Mouse (Mus musculus) intestine, postnatal 0 days (tissue): ENCODE measurements around the gene Slc25a12. TPM values are rescaled to one million over a fixed set of nuclear protein-coding genes. Genes with fewer than 3 reads are reported as not detected.

Experiments used
- ATAC-seq: fragments of 200-750 bp; cut with Nextera tagmentation; 2 replicates; pipeline ENCODE4 v1.8.0; 2017; ENCODE audit warnings: mild to moderate bottlenecking, moderate TSS enrichment, moderate library complexity
- H3K27ac ChIP-seq: fragments of 300-500 bp; sonication (generic); 2 replicates; pipeline ENCODE4 v1.5.1; 2014; ENCODE audit warnings: mild to moderate bottlenecking, low read depth, low read length, moderate library complexity
- H3K27me3 ChIP-seq: fragments of 300-500 bp; sonication (generic); replicated peaks from 2 replicates; pipeline ENCODE4 v1.6.1; 2014; ENCODE audit warnings: low read length, mixed read lengths; ENCODE audit not compliant: control insufficient read depth, insufficient read depth
- H3K36me3 ChIP-seq: fragments of 300-500 bp; sonication (generic); 2 replicates; pipeline ENCODE4 v1.6.1; 2014; ENCODE audit warnings: mild to moderate bottlenecking, moderate library complexity; ENCODE audit not compliant: control insufficient read depth, insufficient read depth
- H3K4me1 ChIP-seq: fragments of 300-500 bp; sonication (generic); replicated peaks from 2 replicates; pipeline ENCODE4 v1.6.1; 2014; ENCODE audit warnings: antibody characterized with exemption, low read length, mixed read lengths; ENCODE audit not compliant: control insufficient read depth, insufficient read depth
- H3K4me2 ChIP-seq: fragments of 300-500 bp; sonication (generic); replicated peaks from 2 replicates; pipeline ENCODE4 v1.6.1; 2014; ENCODE audit warnings: low read depth, mild to moderate bottlenecking, moderate library complexity
- H3K4me3 ChIP-seq: fragments of 300-500 bp; sonication (generic); 2 replicates; pipeline ENCODE4 v1.5.1; 2014; ENCODE audit warnings: low read depth, low read length
- H3K9ac ChIP-seq: fragments of 300-500 bp; sonication (generic); 2 replicates; pipeline ENCODE4 v1.6.1; 2014; ENCODE audit warnings: mild to moderate bottlenecking, low read depth, low read length
- H3K9me3 ChIP-seq: fragments of 300-500 bp; sonication (generic); 2 replicates; pipeline ENCODE4 v1.6.1; 2016; ENCODE audit warnings: mixed run types; ENCODE audit not compliant: control insufficient read depth
- CTCF ChIP-seq: sonication (generic); IDR thresholded peaks from 2 replicates; pipeline ENCODE4 v1.5.1; 2016; ENCODE audit warnings: low read depth, mild to moderate bottlenecking, control low read depth, antibody characterized with exemption, moderate library complexity
- WGBS: fragments of 180-500 bp; shearing (Covaris S2); extraction: QIAGEN DNeasy Blood & Tissue Kit; methylation state at CpG from one replicate; pipeline ENCODE4 v1.1.7; 2014; 5-methylcytosine and 5-hydroxymethylcytosine counted together
- polyA plus RNA-seq: library from polyadenylated mRNA; unstranded; fragments of >200 nt; fragmentation: Nextera tagmentation; extraction: Ambion mirVana; gene quantifications from 2 replicates; pipeline ENCODE4 v1.2.1, GENCODE M21; 2015

Slc25a12 gene
- polyA plus RNA-seq, 1 experiment from 2014 or later, result 14.9 TPM

- no peak overlapping the region for H3K4me3 ChIP-seq
- 91% methylated on average over 3 of the region's 3 CpGs for WGBS
- no peak for ATAC-seq
- no peaks in the 10 kb centered on the region for H3K4me1 ChIP-seq
- no peak overlapping the region for H3K9ac ChIP-seq
- TF ChIP-seq CTCF, result no peak
- peaks cover 5% of the 10 kb centered on the region for H3K36me3 ChIP-seq
- no peaks in the 10 kb centered on the region for H3K9me3 ChIP-seq
- no peak overlapping the region for H3K27ac ChIP-seq
- no peak overlapping the region for H3K4me2 ChIP-seq
- H3K27me3 ChIP-seq, result no peaks in the 10 kb centered on the region
Measured at GRCm38 (mm10) chr2:71329761-71330160, 37.8 kb downstream of the Slc25a12 start.

GRCm38 (mm10) chr2:71328391-71329160, 39.0 kb downstream of the Slc25a12 start:
- H3K27me3 ChIP-seq, result no peaks in the 10 kb centered on the region
- no peak overlapping the region for H3K4me2 ChIP-seq
- no peak overlapping the region for H3K9ac ChIP-seq
- 63% methylated on average over 15 of the region's 15 CpGs for WGBS
- H3K27ac ChIP-seq, result no peak overlapping the region
- H3K4me3 ChIP-seq, result no peak overlapping the region
- no peak for TF ChIP-seq CTCF
- H3K4me1 ChIP-seq, result no peaks in the 10 kb centered on the region
- H3K36me3 ChIP-seq, result peaks cover 5% of the 10 kb centered on the region
- ATAC-seq, result no peak
- no peaks in the 10 kb centered on the region for H3K9me3 ChIP-seq

- Histone ChIP-seq H3K4me3 (no peak overlapping the region), H3K9ac (no peak overlapping the region), H3K36me3 (peaks cover 5% of the 10 kb centered on the region; the same call in 1 of the 2 replicates), H3K27ac (no peak overlapping the region), H3K4me2 (no peak overlapping the region), H3K9me3 (no peaks in the 10 kb centered on the region), H3K27me3 (no peaks in the 10 kb centered on the region), H3K4me1 (no peaks in the 10 kb centered on the region)
- TF ChIP-seq CTCF, result no peak
- ATAC-seq, result no peak
- 73% methylated on average over 2 of the region's 2 CpGs for WGBS
Measured at GRCm38 (mm10) chr2:71327715-71328114, 39.8 kb downstream of the Slc25a12 start.

GRCm38 (mm10) chr2:71326766-71327464, 40.6 kb downstream of the Slc25a12 start:
- no peaks in the 10 kb centered on the region for H3K9me3 ChIP-seq
- H3K4me1 ChIP-seq, result no peaks in the 10 kb centered on the region
- H3K36me3 ChIP-seq, result peaks cover 3% of the 10 kb centered on the region; the same call in 1 of the 2 replicates
- H3K4me3 ChIP-seq, result no peak overlapping the region
- no peak for ATAC-seq
- no peak overlapping the region for H3K4me2 ChIP-seq
- TF ChIP-seq CTCF, result no peak
- no peak overlapping the region for H3K27ac ChIP-seq
- no peak overlapping the region for H3K9ac ChIP-seq
- 62% methylated on average over 11 of the region's 11 CpGs for WGBS
- no peaks in the 10 kb centered on the region for H3K27me3 ChIP-seq

- no peak for ATAC-seq
- Histone ChIP-seq H3K9ac (no peak overlapping the region), H3K9me3 (no peaks in the 10 kb centered on the region), H3K36me3 (peaks cover 6% of the 10 kb centered on the region), H3K4me3 (no peak overlapping the region), H3K4me2 (no peak overlapping the region), H3K27ac (no peak overlapping the region), H3K4me1 (no peaks in the 10 kb centered on the region), H3K27me3 (no peaks in the 10 kb centered on the region)
- TF ChIP-seq CTCF, result no peak
- 89% methylated on average over 7 of the region's 7 CpGs for WGBS
Measured at GRCm38 (mm10) chr2:71323886-71324285, 43.7 kb downstream of the Slc25a12 start.

DNA sequence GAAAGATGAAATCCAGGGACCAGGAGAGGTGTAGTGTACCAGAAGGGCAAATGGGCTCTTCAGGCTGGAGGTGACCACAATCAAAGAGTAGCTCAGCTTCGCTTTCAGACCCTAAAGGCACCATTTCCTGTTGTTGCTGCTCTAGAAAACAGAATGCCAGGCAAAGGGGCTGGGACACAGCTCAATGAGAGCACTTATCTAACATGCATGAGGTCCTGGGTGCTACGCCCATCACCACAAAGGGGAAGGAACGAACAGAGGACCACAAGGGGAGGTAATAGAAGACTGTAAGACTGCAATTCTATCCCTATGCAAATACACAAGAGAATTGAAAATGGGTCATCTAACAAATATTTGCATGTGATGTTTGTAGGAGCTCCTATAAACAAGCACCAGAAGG, 46.1 kb downstream of the Slc25a12 start:
- ATAC-seq, result no peak
- peaks cover 6% of the 10 kb centered on the region for H3K36me3 ChIP-seq
- WGBS, result 89% methylated on average over 3 of the region's 3 CpGs
- H3K27me3 ChIP-seq, result no peaks in the 10 kb centered on the region
- H3K4me2 ChIP-seq, result no peak overlapping the region
- no peaks in the 10 kb centered on the region for H3K9me3 ChIP-seq
- H3K4me3 ChIP-seq, result no peak overlapping the region
- H3K4me1 ChIP-seq, result no peaks in the 10 kb centered on the region
- no peak for TF ChIP-seq CTCF
- H3K9ac ChIP-seq, result no peak overlapping the region
- no peak overlapping the region for H3K27ac ChIP-seq
